Mouse (Mus musculus): Measurements from ENCODE around the gene BC035044. TPM values are rescaled to one million over a fixed set of nuclear protein-coding genes. Genes with fewer than 3 reads are reported as not detected.

The BC035044 gene
- polyA plus RNA-seq, 1 experiment from 2014 or later = 11.9 TPM

DNA sequence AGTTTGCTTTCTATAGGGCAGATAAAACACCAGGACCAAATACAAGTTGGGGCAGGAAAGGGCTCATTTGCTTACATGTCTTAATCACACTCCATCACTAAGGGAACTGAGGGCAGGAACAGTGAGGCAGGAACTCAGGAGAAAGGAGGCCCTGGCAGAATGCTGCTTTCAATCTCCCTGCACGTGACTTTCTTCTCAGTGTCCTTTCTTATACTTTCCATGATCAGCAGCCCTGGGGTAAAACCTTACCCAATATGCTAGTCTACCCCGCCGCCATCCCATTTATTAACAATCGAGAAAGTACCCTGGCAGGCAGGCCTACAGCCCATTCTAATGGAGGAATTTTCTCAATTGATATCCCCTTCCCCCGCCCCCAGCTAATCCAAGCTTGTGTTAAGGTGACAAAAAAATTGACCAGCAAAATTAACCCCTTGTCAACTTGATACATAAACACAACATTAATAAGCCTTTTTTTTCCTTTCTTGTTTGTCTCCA lies 46.3 kb downstream of the BC035044 start:
- Histone ChIP-seq H3K27ac (ENCODE audit: low read depth) (no peak overlapping the region), H3K9ac (replicated peaks) (no peak overlapping the region), H3K36me3 (replicated peaks; ENCODE audit: insufficient read depth, low read length) (no peaks in the 10 kb centered on the region; the same call in 1 of the 2 replicates), H3K27me3 (ENCODE audit: insufficient read depth, low read length) (no peaks in the 10 kb centered on the region), H3K4me2 (ENCODE audit: low read depth, low read length) (peak overlapping the region; percentile 97), H3K4me3 (ENCODE audit: low read depth, low read length) (no peak overlapping the region), H3K9me3 (ENCODE audit: low read length) (no peaks in the 10 kb centered on the region), H3K4me1 (ENCODE audit: insufficient read depth) (peaks cover 13% of the 10 kb centered on the region; the same call in 1 of the 2 replicates)
- 0 out of 2 replicates have a peak, but pooled peaks have one; percentile 1 for TF ChIP-seq CTCF (IDR thresholded peaks at IDR 0.05; ENCODE audit: low read depth)
- no peak for TF ChIP-seq EP300 (IDR thresholded peaks at IDR 0.05; ENCODE audit: low read depth)
- no peak for ATAC-seq
- 83% methylated on average over 5 of the region's 5 CpGs for WGBS (ENCODE audit: insufficient replicate concordance)
- DNase-seq = no peak

DNA sequence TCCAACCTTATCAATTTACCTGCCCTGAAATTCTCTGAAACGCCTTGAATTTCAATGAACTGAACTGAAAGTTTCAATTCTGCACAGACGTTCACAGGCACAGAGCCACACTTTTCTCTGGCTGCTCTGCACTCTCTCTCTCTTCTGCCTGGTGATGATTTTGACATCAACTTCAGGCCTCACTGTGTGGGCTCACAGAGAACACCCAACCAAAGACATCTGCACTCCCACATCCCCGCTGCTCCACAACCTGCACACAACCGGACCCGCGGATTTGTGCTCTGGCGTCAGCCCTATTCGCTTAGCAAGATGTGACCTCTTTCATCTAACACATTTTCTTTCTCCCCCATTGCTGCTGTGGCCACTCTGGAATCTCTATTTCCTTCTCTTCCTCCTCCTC lies 46.8 kb downstream of the BC035044 start:
- Histone ChIP-seq H3K27me3 (ENCODE audit: insufficient read depth, low read length) (no peaks in the 10 kb centered on the region), H3K4me1 (ENCODE audit: insufficient read depth) (peaks cover 13% of the 10 kb centered on the region; the same call in 1 of the 2 replicates), H3K4me3 (ENCODE audit: low read depth, low read length) (peak overlapping the region; percentile 77; the same call in 1 of the 2 replicates), H3K36me3 (replicated peaks; ENCODE audit: insufficient read depth, low read length) (no peaks in the 10 kb centered on the region; the same call in 1 of the 2 replicates), H3K27ac (ENCODE audit: low read depth) (no peak overlapping the region), H3K9me3 (ENCODE audit: low read length) (no peaks in the 10 kb centered on the region), H3K4me2 (ENCODE audit: low read depth, low read length) (peak overlapping the region; percentile 97), H3K9ac (replicated peaks) (peak overlapping the region; percentile 77; the same call in 1 of the 2 replicates)
- ATAC-seq (no peak), DNase-seq (no peak)
- 33% methylated on average over 8 of the region's 8 CpGs for WGBS (ENCODE audit: insufficient replicate concordance)
- no peak for TF ChIP-seq EP300 (IDR thresholded peaks at IDR 0.05; ENCODE audit: low read depth)

DNA sequence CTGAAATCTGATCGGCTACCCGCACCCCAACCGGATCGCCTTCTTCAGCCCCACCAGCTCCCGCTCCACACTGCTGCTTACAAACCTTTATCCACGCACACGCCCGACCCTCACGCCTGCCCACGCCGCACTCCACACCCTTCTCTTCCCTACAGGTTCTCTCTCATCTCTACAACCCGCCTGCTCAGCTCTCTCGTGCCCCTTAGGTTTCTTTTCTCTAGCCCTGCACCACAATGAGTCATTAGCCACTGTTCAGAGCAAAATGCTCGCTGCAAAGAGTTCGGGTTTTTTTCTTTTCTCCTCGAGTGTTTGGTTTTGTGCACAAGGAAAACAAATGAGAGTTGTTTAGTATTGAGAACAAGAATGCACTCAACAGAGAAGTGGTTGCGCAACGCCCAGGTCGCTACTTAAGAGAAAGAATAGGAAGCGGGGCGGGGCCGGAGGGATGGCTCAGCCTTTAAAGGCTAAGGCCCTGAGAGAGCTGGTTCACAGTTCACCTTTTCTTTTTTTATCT lies 47.4 kb downstream of the BC035044 start:
- WGBS (ENCODE audit: insufficient replicate concordance) = under 1% methylated on average over 22 of the region's 22 CpGs
- TF ChIP-seq CTCF (IDR thresholded peaks at IDR 0.05; ENCODE audit: low read depth) (no peak), EP300 (IDR thresholded peaks at IDR 0.05; ENCODE audit: low read depth) (no peak)
- no peaks in the 10 kb centered on the region for H3K9me3 ChIP-seq (ENCODE audit: low read length)
- H3K27me3 ChIP-seq (ENCODE audit: insufficient read depth, low read length) = no peaks in the 10 kb centered on the region
- DNase-seq (peak; percentile 74), ATAC-seq (peak; percentile 1; the same call in 1 of the 2 replicates)
- H3K4me2 ChIP-seq (ENCODE audit: low read depth, low read length) = peak overlapping the region; percentile 97
- H3K9ac ChIP-seq (replicated peaks) = peak overlapping the region; percentile 77
- peak overlapping the region; percentile 77 for H3K4me3 ChIP-seq (ENCODE audit: low read depth, low read length)
- peak overlapping the region; percentile 86 for H3K27ac ChIP-seq (ENCODE audit: low read depth)
- peaks cover 13% of the 10 kb centered on the region; the same call in 1 of the 2 replicates for H3K4me1 ChIP-seq (ENCODE audit: insufficient read depth)
- no peaks in the 10 kb centered on the region for H3K36me3 ChIP-seq (replicated peaks; ENCODE audit: insufficient read depth, low read length)

GRCm38 (mm10) chr6:128842945-128843478 lies 47.9 kb downstream of the BC035044 start:
- peak overlapping the region; percentile 97 for H3K4me2 ChIP-seq (ENCODE audit: low read depth, low read length)
- ATAC-seq (peak; percentile 65), DNase-seq (peak; percentile 93)
- peak overlapping the region; percentile 86 for H3K27ac ChIP-seq (ENCODE audit: low read depth)
- H3K9ac ChIP-seq (replicated peaks) = peak overlapping the region; percentile 77
- no peaks in the 10 kb centered on the region for H3K27me3 ChIP-seq (ENCODE audit: insufficient read depth, low read length)
- H3K36me3 ChIP-seq (replicated peaks; ENCODE audit: insufficient read depth, low read length) = no peaks in the 10 kb centered on the region
- H3K9me3 ChIP-seq (ENCODE audit: low read length) = no peaks in the 10 kb centered on the region
- H3K4me1 ChIP-seq (ENCODE audit: insufficient read depth) = peaks cover 13% of the 10 kb centered on the region; the same call in 1 of the 2 replicates
- H3K4me3 ChIP-seq (ENCODE audit: low read depth, low read length) = peak overlapping the region; percentile 77
- TF ChIP-seq CTCF (IDR thresholded peaks at IDR 0.05; ENCODE audit: low read depth) (peak; percentile 26; the same call in 1 of the 2 replicates), EP300 (IDR thresholded peaks at IDR 0.05; ENCODE audit: low read depth) (no peak)
- under 1% methylated on average over 44 of the region's 44 CpGs for WGBS (ENCODE audit: insufficient replicate concordance)

- DNase-seq (no peak), ATAC-seq (no peak)
- H3K4me2 ChIP-seq (ENCODE audit: low read depth, low read length) = peak overlapping the region; percentile 97
- H3K4me3 ChIP-seq (ENCODE audit: low read depth, low read length) = peak overlapping the region; percentile 77
- peaks cover 17% of the 10 kb centered on the region for H3K4me1 ChIP-seq (ENCODE audit: insufficient read depth)
- H3K9me3 ChIP-seq (ENCODE audit: low read length) = no peaks in the 10 kb centered on the region
- TF ChIP-seq CTCF (IDR thresholded peaks at IDR 0.05; ENCODE audit: low read depth) (no peak), EP300 (IDR thresholded peaks at IDR 0.05; ENCODE audit: low read depth) (no peak)
- H3K36me3 ChIP-seq (replicated peaks; ENCODE audit: insufficient read depth, low read length) = no peaks in the 10 kb centered on the region
- peak overlapping the region; percentile 86 for H3K27ac ChIP-seq (ENCODE audit: low read depth)
- H3K9ac ChIP-seq (replicated peaks) = peak overlapping the region; percentile 77
- no peaks in the 10 kb centered on the region for H3K27me3 ChIP-seq (ENCODE audit: insufficient read depth, low read length)
- under 1% methylated on average over 20 of the region's 20 CpGs for WGBS (ENCODE audit: insufficient replicate concordance)
These were observed 48.5 kb downstream of the BC035044 start for GRCm38 (mm10) chr6:128842356-128842944.

Measured in liver, postnatal 0 days (tissue).